Mouse (Mus musculus): ENCODE results near the gene Acsbg1.
A peak's percentile ranks its signal among the peaks of the same experiment; 100 is the strongest.

Gene Acsbg1

GRCm38 (mm10) chr9:54668455-54668854 lies 6.8 kb upstream of the Acsbg1 start:
- no peak for DNase-seq

- no peak for DNase-seq
Measured at GRCm38 (mm10) chr9:54666116-54666515, 4.4 kb upstream of the Acsbg1 start.

GRCm38 (mm10) chr9:54664358-54664757 lies 2.7 kb upstream of the Acsbg1 start:
- no peak for DNase-seq

GRCm38 (mm10) chr9:54658773-54659172 lies 2.9 kb downstream of the Acsbg1 start:
- DNase-seq, result no peak

GRCm38 (mm10) chr9:54656402-54656801 lies 5.3 kb downstream of the Acsbg1 start:
- DNase-seq, result no peak

- no peak for DNase-seq
Measured at GRCm38 (mm10) chr9:54655846-54656245, 5.8 kb downstream of the Acsbg1 start.

- DNase-seq, result no peak
Measured at GRCm38 (mm10) chr9:54652778-54653177, 8.9 kb downstream of the Acsbg1 start.

- no peak for DNase-seq
Measured at GRCm38 (mm10) chr9:54649360-54649759, 12.3 kb downstream of the Acsbg1 start.

- DNase-seq, result no peak
Measured at GRCm38 (mm10) chr9:54647456-54647855, 14.2 kb downstream of the Acsbg1 start.

- DNase-seq, result no peak
Measured at GRCm38 (mm10) chr9:54646252-54646651, 15.4 kb downstream of the Acsbg1 start.

- no peak for DNase-seq
Measured at GRCm38 (mm10) chr9:54645530-54645929, 16.1 kb downstream of the Acsbg1 start.

- DNase-seq, result no peak
Measured at GRCm38 (mm10) chr9:54643179-54643578, 18.5 kb downstream of the Acsbg1 start.

GRCm38 (mm10) chr9:54642556-54642955 lies 19.1 kb downstream of the Acsbg1 start:
- no peak for DNase-seq

GRCm38 (mm10) chr9:54642149-54642548 lies 19.5 kb downstream of the Acsbg1 start:
- no peak for DNase-seq

- no peak for DNase-seq
Measured at GRCm38 (mm10) chr9:54641548-54641947, 20.1 kb downstream of the Acsbg1 start.

- DNase-seq, result no peak
Measured at GRCm38 (mm10) chr9:54639192-54639591, 22.5 kb downstream of the Acsbg1 start.

- DNase-seq, result no peak
Measured at GRCm38 (mm10) chr9:54637510-54638314, 24.0 kb downstream of the Acsbg1 start.

- no peak for DNase-seq
Measured at GRCm38 (mm10) chr9:54633401-54633800, 28.3 kb downstream of the Acsbg1 start.

GRCm38 (mm10) chr9:54630905-54631304 lies 30.8 kb downstream of the Acsbg1 start:
- no peak for DNase-seq

GRCm38 (mm10) chr9:54629613-54630261 lies 31.9 kb downstream of the Acsbg1 start:
- DNase-seq, result peak; percentile 14

- no peak for DNase-seq
Measured at GRCm38 (mm10) chr9:54628752-54629151, 32.9 kb downstream of the Acsbg1 start.

- DNase-seq, result no peak
Measured at GRCm38 (mm10) chr9:54627240-54627639, 34.4 kb downstream of the Acsbg1 start.

GRCm38 (mm10) chr9:54614182-54614850 lies 47.4 kb downstream of the Acsbg1 start:
- DNase-seq, result peak; percentile 69

GRCm38 (mm10) chr9:54612781-54613191 lies 48.9 kb downstream of the Acsbg1 start:
- DNase-seq, result no peak
